Mouse (Mus musculus) embryonic facial prominence, embryonic 10.5 days (tissue): ENCODE data around the gene Ruvbl1. TPM values are rescaled to one million over a fixed set of nuclear protein-coding genes. Genes with fewer than 3 reads are reported as not detected.
A peak's percentile ranks its signal among the peaks of the same experiment; 100 is the strongest.

ENCODE experiments used
- DNase-seq: peaks from one replicate; pipeline ENCODE4 v3.0.0-alpha.2; 2017; ENCODE audit warnings: low spot score
- H3K27ac ChIP-seq: fragments of 300-500 bp; sonication (generic); replicated peaks from 2 replicates; pipeline ENCODE4 v1.5.1; 2016; ENCODE audit warnings: mild to moderate bottlenecking
- H3K27me3 ChIP-seq: fragments of 300-500 bp; sonication (generic); replicated peaks from 2 replicates; pipeline ENCODE4 v1.6.1; 2016; ENCODE audit warnings: low read depth, mild to moderate bottlenecking; ENCODE audit not compliant: poor library complexity, severe bottlenecking
- H3K36me3 ChIP-seq: fragments of 300-500 bp; sonication (generic); replicated peaks from 2 replicates; pipeline ENCODE4 v1.6.1; 2016; ENCODE audit warnings: mild to moderate bottlenecking, moderate library complexity
- H3K4me1 ChIP-seq: fragments of 300-500 bp; sonication (generic); 2 replicates; pipeline ENCODE4 v1.6.1; 2016
- H3K4me3 ChIP-seq: fragments of 300-500 bp; sonication (generic); 2 replicates; pipeline ENCODE4 v1.5.1; 2016; ENCODE audit warnings: mild to moderate bottlenecking, moderate library complexity
- H3K9me3 ChIP-seq: fragments of 300-500 bp; sonication (generic); 2 replicates; pipeline ENCODE4 v1.6.1; 2016; ENCODE audit warnings: mild to moderate bottlenecking
- WGBS: fragments of 180-500 bp; shearing (Covaris S2); methylation state at CpG from one replicate; pipeline ENCODE4 v1.1.7; 2016; 5-methylcytosine and 5-hydroxymethylcytosine counted together
- polyA plus RNA-seq: library from polyadenylated mRNA; unstranded; fragments of >200 nt; fragmentation: Nextera tagmentation; extraction: Ambion mirVana; gene quantifications from 2 replicates; pipeline ENCODE4 v1.2.1, GENCODE M21; 2016

The Ruvbl1 gene
- polyA plus RNA-seq, 1 experiment from 2014 or later, result 215 TPM

DNA sequence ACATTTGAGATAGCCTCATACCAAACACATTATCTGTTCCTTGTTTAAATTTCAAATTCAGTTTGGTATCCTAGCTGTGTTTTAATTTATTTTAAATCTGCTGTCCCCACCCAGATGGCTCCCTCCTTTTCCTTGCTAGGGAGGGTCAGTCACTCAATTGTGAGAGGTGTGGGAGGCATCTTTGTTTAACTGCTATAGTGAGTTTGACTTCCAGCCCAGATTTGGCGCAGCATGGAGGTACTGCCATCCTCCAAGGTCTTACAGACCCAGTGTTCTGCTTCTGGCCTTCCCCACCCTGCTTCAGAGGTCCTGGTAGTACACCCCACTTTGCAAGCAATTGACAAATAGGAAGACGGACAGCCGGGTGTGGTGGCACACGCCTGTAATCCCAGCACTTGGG is 58.8 kb downstream of the Ruvbl1 start:
- no peak for DNase-seq
- 91% methylated on average over 4 of the region's 4 CpGs for WGBS
- Histone ChIP-seq H3K9me3 (no peaks in the 10 kb centered on the region), H3K27ac (no peak overlapping the region), H3K36me3 (no peaks in the 10 kb centered on the region), H3K27me3 (no peaks in the 10 kb centered on the region), H3K4me1 (peaks cover 8% of the 10 kb centered on the region), H3K4me3 (no peak overlapping the region)

DNA sequence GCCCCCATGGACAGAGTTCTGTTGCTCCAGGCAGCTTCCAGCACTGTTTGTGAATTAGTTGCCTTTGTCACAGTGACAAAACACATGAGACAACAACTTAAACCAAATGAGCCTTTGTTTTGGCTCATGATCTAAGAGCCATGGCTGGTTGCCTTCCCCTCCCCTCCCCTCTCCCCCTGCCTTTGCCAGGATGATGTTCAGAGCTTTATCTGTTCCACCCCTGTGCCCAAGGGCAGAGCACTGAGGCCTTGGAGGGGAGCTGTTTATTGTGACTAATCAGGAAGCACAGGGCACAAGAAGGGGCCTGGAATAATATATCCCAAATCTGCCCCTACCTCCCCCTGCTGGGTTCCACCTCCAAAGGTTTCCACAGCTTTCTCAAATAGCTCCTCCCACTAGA is 65.1 kb downstream of the Ruvbl1 start:
- DNase-seq, result no peak
- no peaks in the 10 kb centered on the region for H3K27me3 ChIP-seq
- no peaks in the 10 kb centered on the region for H3K4me1 ChIP-seq
- H3K4me3 ChIP-seq, result no peak overlapping the region
- no peak overlapping the region for H3K27ac ChIP-seq
- no peaks in the 10 kb centered on the region for H3K36me3 ChIP-seq
- H3K9me3 ChIP-seq, result no peaks in the 10 kb centered on the region

DNA sequence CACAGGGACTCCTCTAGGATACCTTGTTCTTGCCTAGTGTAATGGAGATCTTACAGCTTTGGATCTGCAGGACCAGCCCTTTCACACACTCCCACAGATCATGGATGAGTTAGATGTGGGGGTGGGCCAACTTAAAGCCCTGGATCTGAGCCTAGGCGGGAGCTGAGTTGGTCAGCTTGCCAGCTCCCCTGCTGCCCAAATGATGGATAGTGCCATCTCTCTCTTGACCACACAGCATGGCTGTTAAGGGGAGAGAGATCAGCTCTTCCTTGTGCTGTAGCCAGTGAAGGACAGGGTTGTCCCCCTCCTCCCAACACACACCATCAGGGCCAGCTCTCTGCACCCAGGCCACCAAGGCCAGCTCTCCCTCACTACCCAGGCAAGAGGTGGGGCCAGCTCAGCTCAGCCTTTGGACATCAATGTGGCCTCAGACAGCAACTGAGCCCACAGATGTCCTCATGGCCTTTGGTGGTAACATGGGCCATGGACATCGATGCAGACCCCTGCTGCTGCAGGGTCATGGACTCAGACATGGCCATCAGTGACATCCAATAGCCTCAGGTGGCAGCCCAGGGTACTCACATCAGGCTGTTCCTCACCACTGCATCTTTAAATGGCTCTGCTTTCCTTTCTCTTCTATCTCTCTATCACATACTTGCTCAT is 75.0 kb downstream of the Ruvbl1 start:
- DNase-seq, result no peak
- peaks cover 4% of the 10 kb centered on the region for H3K4me1 ChIP-seq
- H3K4me3 ChIP-seq, result no peak overlapping the region
- peaks cover 20% of the 10 kb centered on the region for H3K27me3 ChIP-seq
- no peaks in the 10 kb centered on the region for H3K36me3 ChIP-seq
- no peaks in the 10 kb centered on the region for H3K9me3 ChIP-seq
- H3K27ac ChIP-seq, result no peak overlapping the region
- WGBS, result 80% methylated on average over 2 of the region's 2 CpGs

DNA sequence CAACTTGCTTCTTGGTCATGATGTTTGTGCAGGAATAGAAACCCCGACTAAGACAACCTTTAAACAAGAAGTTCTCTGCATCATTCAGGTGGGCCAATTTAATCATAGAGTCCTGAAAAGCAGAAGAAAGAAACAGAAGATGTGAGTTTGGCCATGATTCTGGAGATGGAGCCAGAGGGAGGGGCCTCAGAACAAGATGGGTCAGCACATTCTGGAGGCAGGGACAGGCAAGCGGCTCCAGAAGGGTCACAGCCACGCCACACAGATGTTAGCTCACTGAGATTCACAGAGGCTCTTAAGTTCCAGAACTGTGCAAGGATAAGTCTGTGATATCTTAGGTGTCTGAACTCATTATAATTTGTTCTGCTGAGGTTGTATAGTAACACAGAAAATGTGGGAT is 79.0 kb downstream of the Ruvbl1 start:
- Histone ChIP-seq H3K27me3 (peaks cover 45% of the 10 kb centered on the region), H3K4me3 (no peak overlapping the region), H3K9me3 (no peaks in the 10 kb centered on the region), H3K27ac (no peak overlapping the region), H3K4me1 (peaks cover 8% of the 10 kb centered on the region), H3K36me3 (no peaks in the 10 kb centered on the region)
- WGBS, result 81% methylated on average over 3 of the region's 3 CpGs
- no peak for DNase-seq

DNA sequence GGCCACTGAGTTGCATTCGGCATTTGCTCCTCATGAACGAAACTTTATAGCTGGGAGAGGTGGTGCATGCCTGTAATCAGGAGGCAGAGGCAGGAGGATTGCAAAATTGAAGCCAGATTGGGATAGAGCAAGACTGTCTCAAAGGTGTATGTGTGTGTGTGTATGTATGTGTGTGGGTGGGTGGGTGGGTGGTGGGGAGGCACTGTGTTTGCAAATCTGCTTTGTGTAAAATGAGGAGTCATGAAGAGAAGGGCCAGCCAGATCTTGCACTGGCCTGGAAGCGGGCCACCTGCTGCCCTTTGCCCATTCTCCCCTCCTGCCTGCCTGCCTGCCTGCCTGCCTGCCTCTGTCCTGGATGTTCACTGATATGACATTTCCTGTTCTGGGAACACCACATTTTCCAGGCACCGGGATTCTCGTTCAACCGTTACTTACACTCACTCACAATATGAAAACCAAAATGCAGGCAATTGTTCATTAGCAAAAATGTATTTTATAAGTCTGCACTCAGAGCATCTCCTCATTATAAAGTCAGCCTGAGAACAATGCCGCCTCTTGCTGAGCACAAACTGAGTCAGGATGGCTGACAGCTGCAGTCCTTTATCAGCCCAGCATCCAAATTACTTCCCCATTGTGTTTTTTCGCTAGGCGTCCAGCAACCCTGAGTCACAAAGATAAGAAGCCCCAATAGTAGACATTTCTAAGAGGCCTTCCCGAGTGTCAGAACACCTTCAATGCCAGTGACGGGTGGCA is 79.6 kb downstream of the Ruvbl1 start:
- H3K27me3 ChIP-seq, result peaks cover 45% of the 10 kb centered on the region
- no peak for DNase-seq
- peak overlapping the region; percentile 30; the same call in 1 of the 2 replicates for H3K27ac ChIP-seq
- H3K4me3 ChIP-seq, result 0 out of 2 replicates have a peak overlapping the region, but pooled peaks have one; percentile 2
- 39% methylated on average over 11 of the region's 11 CpGs for WGBS
- H3K9me3 ChIP-seq, result no peaks in the 10 kb centered on the region
- no peaks in the 10 kb centered on the region for H3K36me3 ChIP-seq
- peaks cover 8% of the 10 kb centered on the region for H3K4me1 ChIP-seq

GRCm38 (mm10) chr6:88545397-88545790 is 80.2 kb downstream of the Ruvbl1 start:
- DNase-seq, result no peak
- Histone ChIP-seq H3K4me1 (peaks cover 8% of the 10 kb centered on the region), H3K27ac (peak overlapping the region; percentile 30; the same call in 1 of the 2 replicates), H3K4me3 (0 out of 2 replicates have a peak overlapping the region, but pooled peaks have one; percentile 2), H3K9me3 (no peaks in the 10 kb centered on the region), H3K36me3 (no peaks in the 10 kb centered on the region), H3K27me3 (peaks cover 45% of the 10 kb centered on the region)
- 20% methylated on average over 10 of the region's 10 CpGs for WGBS

Other genes with a start within 250 kb of the Ruvbl1 start
- gene Dnajb8, start 243.1 kb upstream of the Ruvbl1 start, polyA plus RNA-seq, result not detected in 2 replicates
- gene Eefsec, start 18.9 kb upstream of the Ruvbl1 start, polyA plus RNA-seq, result 44.6 and 45.0 TPM in 2 replicates
- 211 and 222 TPM in 2 replicates for gene Sec61a1, start 53.5 kb downstream of the Ruvbl1 start, polyA plus RNA-seq
- gene Kbtbd12, start 172.5 kb downstream of the Ruvbl1 start, polyA plus RNA-seq, result 0.24 TPM in 1 of 2 replicates, not detected in the other